Mouse (Mus musculus) neural tube, embryonic 13.5 days (tissue): ENCODE data around the gene Cuedc1. TPM values are rescaled to one million over a fixed set of nuclear protein-coding genes. Genes with fewer than 3 reads are reported as not detected.

Experiments used
- ATAC-seq: fragments of 200-750 bp; cut with Nextera tagmentation; 2 replicates; pipeline ENCODE4 v1.8.0; 2017; ENCODE audit warnings: low read depth, mild to moderate bottlenecking, moderate TSS enrichment, moderate library complexity
- H3K27ac ChIP-seq: fragments of 300-500 bp; sonication (generic); replicated peaks from 2 replicates; pipeline ENCODE4 v1.5.1; 2015; ENCODE audit warnings: moderate library complexity, mild to moderate bottlenecking, inconsistent platforms
- H3K27me3 ChIP-seq: fragments of 300-500 bp; sonication (generic); 2 replicates; pipeline ENCODE4 v1.6.1; 2015; ENCODE audit warnings: mild to moderate bottlenecking, inconsistent platforms
- H3K36me3 ChIP-seq: fragments of 300-500 bp; sonication (generic); 2 replicates; pipeline ENCODE4 v1.6.1; 2015; ENCODE audit warnings: mild to moderate bottlenecking, inconsistent platforms
- H3K4me1 ChIP-seq: fragments of 300-500 bp; sonication (generic); replicated peaks from 2 replicates; pipeline ENCODE4 v1.6.1; 2015; ENCODE audit warnings: inconsistent platforms
- H3K4me2 ChIP-seq: fragments of 300-500 bp; sonication (generic); 2 replicates; pipeline ENCODE4 v1.6.1; 2015; ENCODE audit warnings: inconsistent platforms, mild to moderate bottlenecking, moderate library complexity
- H3K4me3 ChIP-seq: fragments of 300-500 bp; sonication (generic); 2 replicates; pipeline ENCODE4 v1.5.1; 2015; ENCODE audit warnings: mild to moderate bottlenecking, inconsistent platforms
- H3K9ac ChIP-seq: fragments of 300-500 bp; sonication (generic); 2 replicates; pipeline ENCODE4 v1.6.1; 2015; ENCODE audit warnings: moderate library complexity, mild to moderate bottlenecking, inconsistent platforms
- H3K9me3 ChIP-seq: fragments of 300-500 bp; sonication (generic); 2 replicates; pipeline ENCODE4 v1.6.1; 2016; ENCODE audit warnings: inconsistent platforms
- WGBS: fragments of 180-500 bp; shearing (Covaris S2); methylation state at CpG from one replicate; pipeline ENCODE4 v1.1.7; 2015; 5-methylcytosine and 5-hydroxymethylcytosine counted together
- polyA plus RNA-seq: library from polyadenylated mRNA; unstranded; fragments of >200 nt; fragmentation: Nextera tagmentation; extraction: Ambion mirVana; gene quantifications from 2 replicates; pipeline ENCODE4 v1.2.1, GENCODE M21; 2015

Cuedc1 gene
- polyA plus RNA-seq, 1 experiment from 2014 or later, result 51.3 TPM

DNA sequence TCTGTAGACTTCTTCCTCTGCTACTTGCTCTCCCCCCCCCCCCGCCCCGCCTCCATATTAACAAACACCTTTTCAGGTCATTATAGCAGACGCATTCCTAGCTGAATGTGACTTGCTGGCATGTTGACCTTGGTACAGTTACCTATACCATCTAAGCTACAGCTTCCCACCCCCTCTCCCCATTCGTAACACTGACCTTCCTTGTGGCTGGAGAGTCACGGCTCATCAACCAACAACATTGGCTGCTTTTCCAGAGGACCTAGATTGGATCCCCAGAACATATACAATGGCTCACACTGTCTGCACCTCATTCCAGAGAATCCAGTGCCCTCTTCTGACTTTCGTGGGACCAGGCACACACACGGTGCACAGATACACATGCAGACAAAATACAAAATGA lies 27.6 kb downstream of the Cuedc1 start:
- H3K36me3 ChIP-seq, result no peaks in the 10 kb centered on the region
- H3K9ac ChIP-seq, result no peak overlapping the region
- no peaks in the 10 kb centered on the region for H3K27me3 ChIP-seq
- no peak; the same call in 1 of the 2 replicates for ATAC-seq
- H3K9me3 ChIP-seq, result no peaks in the 10 kb centered on the region
- no peak overlapping the region for H3K4me2 ChIP-seq
- no peak overlapping the region for H3K4me3 ChIP-seq
- H3K27ac ChIP-seq, result peak overlapping the region; percentile 83
- 55% methylated on average over 7 of the region's 7 CpGs for WGBS
- peaks cover 73% of the 10 kb centered on the region for H3K4me1 ChIP-seq

DNA sequence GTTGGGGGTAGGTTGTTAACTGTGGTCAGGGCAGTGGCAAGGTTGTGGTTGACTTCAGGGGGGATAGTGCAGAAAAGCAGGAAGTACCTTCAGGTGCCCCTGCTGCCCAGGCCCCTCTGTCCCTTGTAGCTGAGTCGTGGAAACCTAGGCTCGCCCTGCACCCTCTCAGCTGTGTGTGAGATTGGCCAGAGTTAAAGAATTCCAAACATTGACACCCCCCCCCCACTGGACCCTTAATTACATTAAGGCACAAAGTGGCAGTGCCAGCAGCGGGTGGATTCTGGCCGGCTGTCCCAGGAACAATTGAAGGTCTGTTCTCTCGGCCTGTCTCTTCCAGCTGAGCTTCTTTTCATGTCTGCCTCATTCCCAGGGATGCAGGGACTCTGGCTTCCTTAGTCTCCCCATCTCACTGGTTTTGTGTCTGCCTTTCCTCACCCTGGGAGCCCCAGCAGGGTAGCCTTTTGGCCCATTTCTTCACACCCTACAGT lies 28.5 kb downstream of the Cuedc1 start:
- ATAC-seq, result peak; percentile 80
- Histone ChIP-seq H3K27ac (peak overlapping the region; percentile 83), H3K4me2 (no peak overlapping the region), H3K36me3 (no peaks in the 10 kb centered on the region), H3K4me1 (peaks cover 67% of the 10 kb centered on the region), H3K27me3 (no peaks in the 10 kb centered on the region), H3K9ac (no peak overlapping the region), H3K4me3 (no peak overlapping the region), H3K9me3 (no peaks in the 10 kb centered on the region)
- 11% methylated on average over 5 of the region's 5 CpGs for WGBS

DNA sequence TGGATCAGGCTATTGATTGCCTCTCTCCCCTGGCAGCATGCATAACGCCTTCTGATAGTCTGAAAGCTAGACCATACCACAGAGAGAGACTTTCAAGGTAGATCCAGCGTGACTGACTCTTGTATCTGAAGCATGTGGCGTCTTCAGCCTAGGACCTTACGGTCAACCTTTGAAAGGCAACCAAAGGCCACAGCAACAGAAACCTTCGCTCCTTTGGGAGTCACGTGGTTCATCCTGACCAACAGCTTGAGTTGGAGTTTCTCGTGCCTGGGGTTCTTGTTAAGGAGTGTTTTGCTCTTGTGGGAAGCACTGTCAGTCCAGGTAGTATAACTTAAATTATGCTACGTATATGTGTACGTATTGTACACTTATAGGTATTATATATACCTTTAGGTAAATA lies 30.6 kb downstream of the Cuedc1 start:
- Histone ChIP-seq H3K9me3 (no peaks in the 10 kb centered on the region), H3K4me1 (peaks cover 59% of the 10 kb centered on the region), H3K9ac (no peak overlapping the region), H3K4me3 (no peak overlapping the region), H3K36me3 (0 out of 2 replicates have a peak, but pooled peaks cover 2% of the 10 kb centered on the region), H3K4me2 (no peak overlapping the region), H3K27me3 (no peaks in the 10 kb centered on the region), H3K27ac (no peak overlapping the region)
- ATAC-seq, result no peak
- 91% methylated on average over 9 of the region's 9 CpGs for WGBS

DNA sequence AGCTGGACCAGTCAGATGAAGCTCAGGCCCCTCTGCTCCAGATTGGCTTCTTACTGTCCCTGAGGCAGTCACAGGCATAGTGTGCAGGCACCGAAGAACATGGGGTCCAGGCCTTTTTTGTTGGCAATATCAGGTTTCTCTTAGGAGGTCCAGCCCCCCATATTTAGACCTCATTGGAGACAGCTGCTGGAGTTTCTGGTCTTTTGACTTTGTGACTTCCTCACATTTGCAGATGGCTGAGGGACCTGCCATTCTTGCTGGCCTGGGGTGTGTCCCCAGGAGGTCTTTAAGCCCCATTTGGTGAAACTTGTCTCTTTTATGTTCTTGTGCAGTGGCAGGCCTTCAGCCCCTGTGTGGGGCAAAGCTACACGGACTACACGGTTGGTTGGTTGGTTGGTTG lies 31.4 kb downstream of the Cuedc1 start:
- Histone ChIP-seq H3K4me3 (no peak overlapping the region), H3K27me3 (no peaks in the 10 kb centered on the region), H3K36me3 (0 out of 2 replicates have a peak, but pooled peaks cover 4% of the 10 kb centered on the region), H3K4me1 (peaks cover 52% of the 10 kb centered on the region), H3K9me3 (no peaks in the 10 kb centered on the region), H3K27ac (no peak overlapping the region), H3K4me2 (no peak overlapping the region), H3K9ac (no peak overlapping the region)
- WGBS, result 74% methylated on average over 3 of the region's 3 CpGs
- ATAC-seq, result no peak

DNA sequence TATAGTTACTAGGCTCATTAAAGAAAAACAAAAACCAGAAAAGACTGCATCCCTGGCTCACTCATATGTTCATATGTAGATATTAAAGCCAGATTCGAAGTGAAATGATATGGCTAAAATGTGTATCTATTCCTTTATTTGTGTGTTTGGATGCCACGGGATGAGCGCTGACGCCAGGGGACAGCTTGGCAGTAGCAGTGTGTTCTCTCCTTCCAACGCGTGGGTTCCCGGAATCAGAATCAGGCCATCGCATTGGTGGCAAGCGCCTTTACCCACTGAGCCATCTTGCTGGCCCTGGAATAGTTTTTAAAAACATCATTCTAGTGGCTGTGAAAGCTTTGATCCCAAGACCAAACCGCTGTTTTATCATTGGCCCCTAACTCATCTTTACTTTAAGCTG lies 32.1 kb downstream of the Cuedc1 start:
- H3K4me2 ChIP-seq, result no peak overlapping the region
- no peak overlapping the region for H3K4me3 ChIP-seq
- peaks cover 48% of the 10 kb centered on the region for H3K4me1 ChIP-seq
- H3K9me3 ChIP-seq, result no peaks in the 10 kb centered on the region
- H3K27ac ChIP-seq, result no peak overlapping the region
- H3K9ac ChIP-seq, result no peak overlapping the region
- H3K36me3 ChIP-seq, result 0 out of 2 replicates have a peak, but pooled peaks cover 4% of the 10 kb centered on the region
- ATAC-seq, result no peak
- WGBS, result 97% methylated on average over 10 of the region's 10 CpGs
- no peaks in the 10 kb centered on the region for H3K27me3 ChIP-seq

DNA sequence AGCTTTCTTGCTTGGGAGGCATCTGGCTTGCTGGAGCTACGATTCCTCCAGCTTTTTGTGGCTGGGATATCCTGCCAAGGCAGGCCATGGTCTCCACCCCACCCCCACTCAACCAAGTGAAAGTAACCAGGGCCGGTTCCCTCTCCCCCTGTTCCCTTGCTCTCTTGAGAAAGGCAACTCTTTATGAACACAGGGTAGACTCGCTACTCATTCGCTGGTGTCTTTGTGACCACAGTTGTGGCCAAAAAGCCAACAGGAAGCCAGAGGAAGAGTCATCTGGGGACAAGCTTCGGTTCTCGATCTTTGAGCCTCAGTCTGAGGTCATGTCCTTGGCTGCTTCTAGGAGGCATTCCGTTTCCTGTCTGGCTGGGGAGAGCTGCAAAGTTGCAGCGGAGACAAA lies 34.0 kb downstream of the Cuedc1 start:
- ATAC-seq, result no peak
- H3K9ac ChIP-seq, result no peak overlapping the region
- H3K27ac ChIP-seq, result 0 out of 2 replicates have a peak overlapping the region, but pooled peaks have one; percentile 2

DNA sequence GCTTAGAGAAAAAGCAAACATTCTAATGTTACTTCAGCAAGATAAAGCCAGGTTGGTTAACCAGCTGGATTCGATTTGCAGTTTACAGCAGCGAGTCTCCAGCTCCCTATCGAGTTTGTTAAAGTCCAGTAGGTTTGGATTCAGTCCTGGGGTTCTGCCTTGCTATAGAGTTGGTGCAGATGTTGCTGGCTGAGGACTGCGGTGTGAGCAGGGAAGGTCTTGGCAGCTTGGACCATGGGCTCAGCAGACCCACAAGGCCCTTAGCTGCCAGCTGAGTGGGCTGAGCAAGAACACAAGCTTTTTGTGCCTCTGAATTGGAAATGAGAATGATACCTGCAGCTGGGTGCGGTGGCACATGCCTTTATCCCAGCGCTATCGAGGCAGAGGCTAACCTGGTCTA lies 37.4 kb downstream of the Cuedc1 start:
- 59% methylated on average over 7 of the region's 7 CpGs for WGBS
- no peaks in the 10 kb centered on the region for H3K27me3 ChIP-seq
- H3K9me3 ChIP-seq, result no peaks in the 10 kb centered on the region
- no peak overlapping the region for H3K4me3 ChIP-seq
- H3K36me3 ChIP-seq, result 0 out of 2 replicates have a peak, but pooled peaks cover 4% of the 10 kb centered on the region
- H3K9ac ChIP-seq, result no peak overlapping the region
- H3K27ac ChIP-seq, result no peak overlapping the region
- no peak for ATAC-seq
- peaks cover 46% of the 10 kb centered on the region for H3K4me1 ChIP-seq
- H3K4me2 ChIP-seq, result no peak overlapping the region

More for the DNA sequence above, 34.0 kb downstream of the Cuedc1 start:
- Histone ChIP-seq H3K9me3 (no peaks in the 10 kb centered on the region), H3K4me1 (peaks cover 33% of the 10 kb centered on the region), H3K27me3 (no peaks in the 10 kb centered on the region), H3K36me3 (0 out of 2 replicates have a peak, but pooled peaks cover 4% of the 10 kb centered on the region), H3K4me2 (no peak overlapping the region), H3K4me3 (no peak overlapping the region)
- WGBS, result 65% methylated on average over 8 of the region's 8 CpGs

DNA sequence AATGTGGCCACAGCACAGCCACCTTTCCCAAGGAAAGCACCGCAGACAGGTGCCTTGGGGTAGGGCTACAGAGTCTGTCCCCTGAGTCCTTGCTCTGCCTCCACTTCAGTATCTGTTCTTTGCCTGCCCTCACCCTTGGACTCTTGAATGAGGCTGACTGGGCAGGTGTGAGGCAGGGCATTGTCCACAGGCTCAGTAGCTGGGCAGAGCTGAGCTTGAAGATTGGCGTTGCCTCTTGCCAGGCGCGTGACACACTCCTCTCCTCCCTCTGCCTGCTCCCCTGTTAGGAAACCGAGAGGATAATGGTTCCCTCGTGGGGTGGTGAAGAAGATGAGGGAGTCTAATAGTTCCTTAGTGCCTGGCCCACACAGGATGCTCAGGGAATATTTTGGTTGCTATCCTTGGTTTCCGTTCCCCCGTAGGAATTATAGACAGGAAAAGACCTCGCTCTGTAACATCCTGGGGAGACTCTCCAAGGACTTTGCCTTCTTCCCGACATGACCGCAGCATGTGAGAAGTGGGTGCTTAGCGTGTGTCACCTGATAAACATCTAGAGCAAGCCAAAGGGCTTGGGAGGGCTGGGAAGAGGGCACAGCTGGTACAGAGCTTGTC lies 40.1 kb downstream of the Cuedc1 start:
- Histone ChIP-seq H3K9me3 (no peaks in the 10 kb centered on the region), H3K27ac (peak overlapping the region; percentile 92), H3K36me3 (0 out of 2 replicates have a peak, but pooled peaks cover 4% of the 10 kb centered on the region), H3K4me3 (no peak overlapping the region), H3K9ac (no peak overlapping the region), H3K4me1 (peaks cover 61% of the 10 kb centered on the region), H3K4me2 (no peak overlapping the region), H3K27me3 (no peaks in the 10 kb centered on the region)
- 64% methylated on average over 12 of the region's 12 CpGs for WGBS
- no peak for ATAC-seq

DNA sequence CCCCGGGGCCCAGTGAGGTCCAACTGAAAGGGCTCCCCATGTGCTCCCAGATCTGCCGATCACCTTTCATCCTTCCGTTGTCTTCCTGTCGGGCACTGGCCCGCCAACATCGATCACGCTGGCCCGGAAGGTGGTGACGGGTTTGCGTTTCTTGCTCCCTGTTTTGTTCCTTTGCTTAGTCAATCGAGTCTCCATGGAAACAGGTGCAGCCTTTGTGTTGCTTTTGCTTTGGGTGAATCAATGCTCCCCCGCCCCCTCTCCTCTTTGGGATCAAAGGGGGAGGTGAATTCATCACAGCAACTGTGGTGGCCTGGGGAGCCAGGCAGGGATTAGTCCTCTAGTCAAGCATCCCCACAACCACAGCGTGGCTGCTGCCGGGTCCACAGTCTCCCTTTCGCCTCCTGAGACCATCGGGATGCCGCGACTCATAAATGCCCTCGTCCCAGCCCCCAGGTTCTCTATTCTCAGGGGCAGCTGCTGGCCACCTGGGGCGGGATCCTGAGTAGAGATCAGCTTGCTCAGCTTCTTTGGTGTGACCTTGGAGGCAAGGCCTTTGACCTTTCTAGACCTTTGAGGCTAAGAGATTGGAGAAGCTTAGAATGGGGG lies 41.5 kb downstream of the Cuedc1 start:
- Histone ChIP-seq H3K36me3 (no peaks in the 10 kb centered on the region), H3K27me3 (no peaks in the 10 kb centered on the region), H3K27ac (peak overlapping the region; percentile 92), H3K9me3 (no peaks in the 10 kb centered on the region), H3K4me1 (peaks cover 73% of the 10 kb centered on the region), H3K4me2 (peak overlapping the region; percentile 45), H3K9ac (peak overlapping the region; percentile 64), H3K4me3 (0 out of 2 replicates have a peak overlapping the region, but pooled peaks have one; percentile 4)
- 1% methylated on average over 20 of the region's 20 CpGs for WGBS
- ATAC-seq, result peak; percentile 74

DNA sequence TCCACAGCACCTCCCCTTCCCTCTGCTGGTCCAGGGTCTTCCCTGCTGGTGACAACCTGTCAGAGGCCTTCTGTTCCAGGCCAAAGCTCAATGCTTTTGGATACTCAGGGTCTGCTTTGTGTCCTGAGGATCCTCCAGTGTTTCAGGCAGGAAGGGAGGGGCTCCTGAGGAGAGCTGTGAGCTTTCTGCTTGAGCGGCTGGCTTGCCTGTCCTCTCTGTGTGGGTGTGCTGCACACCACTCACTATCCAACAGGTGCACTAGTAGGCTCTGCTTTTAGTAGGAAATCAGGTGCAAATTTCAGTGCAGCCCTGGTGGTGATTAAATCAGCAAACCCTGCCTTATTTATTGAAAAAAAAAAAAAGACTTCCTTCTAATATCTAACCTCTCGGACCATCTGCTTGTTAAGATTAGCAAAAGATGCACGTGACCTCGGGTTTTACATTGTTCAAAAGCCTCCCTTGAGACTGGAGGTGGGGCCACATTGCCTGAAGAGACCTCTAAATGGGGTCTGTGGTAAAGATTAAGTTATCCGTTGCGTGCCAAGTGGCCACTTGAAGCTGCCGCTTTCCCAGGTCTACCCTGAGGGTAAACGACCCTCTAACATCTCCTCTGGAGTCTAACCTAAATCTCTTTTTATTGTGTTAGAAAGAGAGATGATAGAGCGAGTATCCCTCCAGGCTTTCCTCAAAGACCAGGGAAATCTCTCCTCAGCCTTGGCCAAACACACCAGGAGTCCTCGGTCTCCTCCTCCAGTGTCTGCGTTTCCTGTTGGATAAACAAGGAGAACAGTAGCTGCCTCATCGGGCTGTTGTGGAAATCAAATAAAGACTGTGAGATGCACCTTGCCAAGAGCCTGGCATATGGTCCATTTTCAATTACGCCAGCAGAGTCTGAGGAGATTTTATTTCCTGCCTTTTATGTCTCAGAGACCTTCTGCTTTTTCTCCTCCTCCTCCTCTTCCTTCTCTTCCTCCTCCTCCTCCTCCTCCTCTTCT lies 42.5 kb downstream of the Cuedc1 start:
- Histone ChIP-seq H3K9me3 (no peaks in the 10 kb centered on the region), H3K4me3 (no peak overlapping the region), H3K4me2 (peak overlapping the region; percentile 45; the same call in 1 of the 2 replicates), H3K36me3 (no peaks in the 10 kb centered on the region), H3K27ac (peak overlapping the region; percentile 92), H3K9ac (peak overlapping the region; percentile 64), H3K27me3 (no peaks in the 10 kb centered on the region), H3K4me1 (peaks cover 69% of the 10 kb centered on the region)
- 0 out of 2 replicates have a peak, but pooled peaks have one; percentile 29 for ATAC-seq
- 16% methylated on average over 13 of the region's 13 CpGs for WGBS

DNA sequence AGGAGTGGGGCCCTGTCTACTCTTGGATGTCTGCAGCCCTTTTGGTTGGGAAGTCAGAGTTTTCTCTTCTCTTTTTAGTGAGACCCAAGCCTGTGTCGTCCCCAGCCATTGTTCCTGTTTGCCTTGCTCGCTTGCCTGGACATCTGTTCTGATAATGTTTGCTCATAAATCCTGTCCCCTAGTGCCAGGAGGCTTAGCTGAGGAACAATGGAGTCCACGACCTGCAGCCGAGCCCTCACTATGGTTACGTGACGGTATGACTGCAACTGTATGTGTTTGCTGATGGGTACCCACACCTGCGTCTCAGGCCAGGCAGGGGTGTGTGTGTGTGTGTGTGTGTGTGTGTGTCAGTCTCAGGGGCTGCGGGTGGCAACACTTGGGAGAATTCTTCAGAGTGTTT lies 44.5 kb downstream of the Cuedc1 start:
- ATAC-seq, result 0 out of 2 replicates have a peak, but pooled peaks have one; percentile 18
- peaks cover 86% of the 10 kb centered on the region for H3K4me1 ChIP-seq

More for the DNA sequence above, 44.5 kb downstream of the Cuedc1 start:
- WGBS, result 10% methylated on average over 8 of the region's 8 CpGs
- Histone ChIP-seq H3K4me3 (no peak overlapping the region), H3K4me2 (no peak overlapping the region), H3K9me3 (no peaks in the 10 kb centered on the region), H3K36me3 (no peaks in the 10 kb centered on the region), H3K27ac (peak overlapping the region; percentile 89), H3K27me3 (no peaks in the 10 kb centered on the region), H3K9ac (no peak overlapping the region)
